Mouse (Mus musculus) forebrain, embryonic 12.5 days (tissue): ENCODE results near the gene Gm11758. TPM values are rescaled to one million over a fixed set of nuclear protein-coding genes. Genes with fewer than 3 reads are reported as not detected.
"Not testable (repeated sequence)": the region's sequence is repeated elsewhere in the genome, so short reads cannot be mapped to it uniquely, and the experiment has no call there.

Experiments used
- ATAC-seq: fragments of 200-750 bp; cut with Nextera tagmentation; 2 replicates; pipeline ENCODE4 v1.8.0; 2017; ENCODE audit warnings: moderate TSS enrichment; ENCODE audit not compliant: low FRiP score
- H3K27ac ChIP-seq: fragments of 300-500 bp; sonication (generic); 2 replicates; pipeline ENCODE4 v1.5.1; 2016; ENCODE audit warnings: mild to moderate bottlenecking
- H3K27me3 ChIP-seq: fragments of 300-500 bp; sonication (generic); 2 replicates; pipeline ENCODE4 v1.6.1; 2016; ENCODE audit warnings: mild to moderate bottlenecking
- H3K36me3 ChIP-seq: fragments of 300-500 bp; sonication (generic); replicated peaks from 2 replicates; pipeline ENCODE4 v1.6.1; 2016; ENCODE audit warnings: mild to moderate bottlenecking
- H3K4me1 ChIP-seq: fragments of 300-500 bp; sonication (generic); 2 replicates; pipeline ENCODE4 v1.6.1; 2016
- H3K4me2 ChIP-seq: fragments of 300-500 bp; sonication (generic); 2 replicates; pipeline ENCODE4 v1.6.1; 2016; ENCODE audit warnings: mild to moderate bottlenecking, moderate library complexity
- H3K4me3 ChIP-seq: fragments of 300-500 bp; sonication (generic); replicated peaks from 2 replicates; pipeline ENCODE4 v1.5.1; 2016; ENCODE audit warnings: mild to moderate bottlenecking
- H3K9ac ChIP-seq: fragments of 300-500 bp; sonication (generic); 2 replicates; pipeline ENCODE4 v1.6.1; 2016; ENCODE audit warnings: mild to moderate bottlenecking
- H3K9me3 ChIP-seq: fragments of 300-500 bp; sonication (generic); 2 replicates; pipeline ENCODE4 v1.6.1; 2016
- WGBS: fragments of 180-500 bp; shearing (Covaris S2); methylation state at CpG from one replicate; pipeline ENCODE4 v1.1.7; 2016; 5-methylcytosine and 5-hydroxymethylcytosine counted together
- polyA plus RNA-seq: library from polyadenylated mRNA; unstranded; fragments of >200 nt; fragmentation: Nextera tagmentation; extraction: Ambion mirVana; gene quantifications from 2 replicates; pipeline ENCODE4 v1.2.1, GENCODE M21; 2016

Gene Gm11758
- polyA plus RNA-seq, result not detected in 2 replicates

GRCm38 (mm10) chr4:73876166-73876565, at the start of gene Gm11758:
Gene Gm11758 (minus strand): TSS chr4:73876266.
- not testable (repeated sequence) for H3K9me3 ChIP-seq, H3K4me3 ChIP-seq, H3K27me3 ChIP-seq, H3K36me3 ChIP-seq, H3K9ac ChIP-seq, H3K4me2 ChIP-seq, H3K27ac ChIP-seq, ATAC-seq, H3K4me1 ChIP-seq
- WGBS, result no CpG with 5 or more reads among the region's 4 CpGs

GRCm38 (mm10) chr4:73920660-73921059, 44.6 kb upstream of the Gm11758 start, which contains the start of gene Gm11756:
Gene Gm11756 (minus strand): TSS chr4:73920760.
- H3K4me3 ChIP-seq, H3K4me1 ChIP-seq, ATAC-seq, H3K9ac ChIP-seq, H3K27ac ChIP-seq, H3K36me3 ChIP-seq, H3K9me3 ChIP-seq, H3K4me2 ChIP-seq, H3K27me3 ChIP-seq: not testable (repeated sequence)
- 82% methylated on average over 6 of the region's 6 CpGs for WGBS

- ATAC-seq, result not testable (repeated sequence)
These were observed 29.8 kb upstream of the Gm11758 start, which contains the start of gene Gm13871 for GRCm38 (mm10) chr4:73905853-73906252. Gene Gm13871 (minus strand): TSS chr4:73905953.

GRCm38 (mm10) chr4:73891012-73891411, 14.9 kb upstream of the Gm11758 start, which contains the start of gene Gm11757:
Gene Gm11757 (minus strand): TSS chr4:73891112.
- H3K9ac ChIP-seq, H3K4me3 ChIP-seq, H3K27ac ChIP-seq, ATAC-seq, H3K27me3 ChIP-seq, H3K9me3 ChIP-seq, H3K4me1 ChIP-seq, H3K36me3 ChIP-seq, H3K4me2 ChIP-seq: not testable (repeated sequence)
- WGBS, result no CpG with 5 or more reads among the region's 4 CpGs

More at GRCm38 (mm10) chr4:73905853-73906252, 29.8 kb upstream of the Gm11758 start, which contains the start of gene Gm13871:
- not testable (repeated sequence) for H3K27ac ChIP-seq, H3K9ac ChIP-seq, H3K36me3 ChIP-seq, H3K4me1 ChIP-seq, H3K9me3 ChIP-seq, H3K4me2 ChIP-seq, H3K4me3 ChIP-seq, H3K27me3 ChIP-seq
- WGBS, result no CpG with 5 or more reads among the region's 4 CpGs

GRCm38 (mm10) chr4:73826587-73826986, 49.5 kb downstream of the Gm11758 start:
- Histone ChIP-seq H3K9ac (no peak overlapping the region), H3K27me3 (no peaks in the 10 kb centered on the region), H3K9me3 (no peaks in the 10 kb centered on the region), H3K36me3 (no peaks in the 10 kb centered on the region), H3K4me3 (no peak overlapping the region), H3K4me2 (no peak overlapping the region), H3K4me1 (no peaks in the 10 kb centered on the region), H3K27ac (no peak overlapping the region)
- 87% methylated on average over 3 of the region's 3 CpGs for WGBS
- no peak for ATAC-seq

Other genes with a start within 250 kb of the Gm11758 start
- not detected in 2 replicates for gene Gm11236, start 238.1 kb downstream of the Gm11758 start, polyA plus RNA-seq
- not detected in 2 replicates for gene Gm11239, start 207.9 kb downstream of the Gm11758 start, polyA plus RNA-seq
- gene Gm428, start 192.8 kb downstream of the Gm11758 start, polyA plus RNA-seq, result not detected in 2 replicates
- gene Rasef, start 85.3 kb downstream of the Gm11758 start, polyA plus RNA-seq, result 0.80 and 1.0 TPM in 2 replicates
- not detected in 2 replicates for gene Gm11757, start 14.8 kb upstream of the Gm11758 start, polyA plus RNA-seq
- not detected in 2 replicates for gene Gm13871, start 29.7 kb upstream of the Gm11758 start, polyA plus RNA-seq
- gene Gm11756, start 44.5 kb upstream of the Gm11758 start, polyA plus RNA-seq, result not detected in 2 replicates
- not detected in 2 replicates for gene 2310002L09Rik, start 74.6 kb upstream of the Gm11758 start, polyA plus RNA-seq
- 5.0 and 5.9 TPM in 2 replicates for gene Frmd3, start 137.2 kb upstream of the Gm11758 start, polyA plus RNA-seq